Mouse (Mus musculus) right cerebral cortex, postnatal 10 days (tissue): ENCODE data around the gene Cntn2.
"Not testable (repeated sequence)": the region's sequence is repeated elsewhere in the genome, so short reads cannot be mapped to it uniquely, and the experiment has no call there.

ENCODE experiments used
- DNase-seq, 2 experiments: peaks; one replicate each; pipeline ENCODE4 v3.0.0; 2021; ENCODE audit warnings: low spot score in 2 of 2

Gene Cntn2

GRCm38 (mm10) chr1:132512106-132512505 lies 30.9 kb downstream of the Cntn2 start:
- peak in 1 of 2 experiments; percentile 18 for DNase-seq

GRCm38 (mm10) chr1:132511521-132511920 lies 31.5 kb downstream of the Cntn2 start:
- DNase-seq = peak in 1 of 2 experiments; percentile 28

GRCm38 (mm10) chr1:132509771-132510170 lies 33.3 kb downstream of the Cntn2 start:
- DNase-seq = peak in 1 of 2 experiments; percentile 34

- DNase-seq = peak in 1 of 2 experiments; percentile 21
These were observed 36.4 kb downstream of the Cntn2 start for GRCm38 (mm10) chr1:132506656-132507055.

GRCm38 (mm10) chr1:132506058-132506457 lies 37.0 kb downstream of the Cntn2 start, which contains the start of gene Tmem81:
Tmem81 (plus strand) TSS chr1:132506230.
- DNase-seq = peak in 1 of 2 experiments; percentile 44

- DNase-seq = peak in 1 of 2 experiments; percentile 39
These were observed 37.9 kb downstream of the Cntn2 start for GRCm38 (mm10) chr1:132505155-132505554.

GRCm38 (mm10) chr1:132500535-132500934 lies 42.5 kb downstream of the Cntn2 start:
- DNase-seq = no peak

GRCm38 (mm10) chr1:132483759-132484158 lies 59.3 kb downstream of the Cntn2 start:
- no peak for DNase-seq

GRCm38 (mm10) chr1:132483234-132483633 lies 59.8 kb downstream of the Cntn2 start:
- DNase-seq = no peak

- no peak for DNase-seq
These were observed 61.4 kb downstream of the Cntn2 start for GRCm38 (mm10) chr1:132481619-132482018.

- DNase-seq = no peak
These were observed 63.6 kb downstream of the Cntn2 start for GRCm38 (mm10) chr1:132479438-132479837.

- peak; percentile 91 to 92 for DNase-seq
These were observed 65.9 kb downstream of the Cntn2 start, which contains the start of gene Rbbp5 for GRCm38 (mm10) chr1:132476928-132477691. Rbbp5 (plus strand) TSS chr1:132477365.

GRCm38 (mm10) chr1:132476575-132476927 lies 66.5 kb downstream of the Cntn2 start:
- DNase-seq = peak in 1 of 2 experiments; percentile 35

- DNase-seq = no peak
These were observed 68.6 kb downstream of the Cntn2 start for GRCm38 (mm10) chr1:132474496-132474895.

- no peak for DNase-seq
These were observed 70.5 kb downstream of the Cntn2 start for GRCm38 (mm10) chr1:132472537-132472936.

- no peak for DNase-seq
These were observed 71.6 kb downstream of the Cntn2 start for GRCm38 (mm10) chr1:132471499-132471898.

GRCm38 (mm10) chr1:132471032-132471431 lies 72.0 kb downstream of the Cntn2 start:
- DNase-seq = no peak

- DNase-seq = not testable (repeated sequence)
These were observed 73.0 kb downstream of the Cntn2 start for GRCm38 (mm10) chr1:132470031-132470430.

GRCm38 (mm10) chr1:132469519-132469918 lies 73.5 kb downstream of the Cntn2 start:
- no peak for DNase-seq

- DNase-seq = no peak
These were observed 74.1 kb downstream of the Cntn2 start for GRCm38 (mm10) chr1:132468926-132469325.

- no peak for DNase-seq
These were observed 78.4 kb downstream of the Cntn2 start for GRCm38 (mm10) chr1:132464651-132465050.
